Mouse (Mus musculus): ENCODE measurements around the gene Scarf1. TPM values are rescaled to one million over a fixed set of nuclear protein-coding genes. Genes with fewer than 3 reads are reported as not detected.

The Scarf1 gene
- polyA plus RNA-seq, 1 experiment from 2014 or later: 7.1 TPM

DNA sequence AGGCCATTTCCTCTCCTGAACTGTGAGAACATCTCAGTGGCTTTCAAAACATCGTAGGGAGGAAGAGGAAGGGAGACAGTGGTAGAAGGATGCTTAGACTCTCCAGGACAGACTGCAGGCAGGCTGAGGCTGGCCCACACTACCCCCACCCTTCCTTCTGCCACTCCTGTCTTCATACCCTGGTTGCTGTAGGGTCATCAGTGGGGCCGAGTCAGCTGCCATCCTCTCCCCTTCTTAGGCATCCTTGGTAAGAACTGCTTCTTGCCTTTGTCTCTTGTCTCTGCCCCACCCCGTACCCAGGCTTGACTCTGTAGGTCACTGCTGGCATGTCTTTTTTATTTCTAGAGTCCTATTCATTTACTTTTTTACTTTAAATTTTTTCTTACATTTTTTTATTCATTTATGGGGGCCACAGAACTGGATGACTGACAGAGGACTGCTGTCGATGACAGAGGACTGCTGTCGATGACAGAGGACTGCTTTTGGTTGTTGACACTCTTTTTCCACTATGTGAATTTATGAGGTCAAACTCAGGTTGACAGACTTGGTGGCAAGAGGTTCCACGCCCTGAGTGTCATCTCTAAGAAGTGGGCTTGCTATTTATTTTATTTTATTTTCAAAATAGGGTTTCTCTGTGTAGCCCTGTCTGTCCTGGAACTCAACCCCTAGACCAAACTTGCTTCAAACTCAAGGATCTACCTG lies 20.1 kb downstream of the Scarf1 start:
- no peak overlapping the region for H3K9ac ChIP-seq
- ATAC-seq (ENCODE audit: insufficient number of reproducible peaks, low FRiP score, low TSS enrichment, low read depth): no peak
- H3K27ac ChIP-seq: no peak overlapping the region
- H3K4me3 ChIP-seq: no peak overlapping the region
- peaks cover 24% of the 10 kb centered on the region for H3K4me1 ChIP-seq
- no peaks in the 10 kb centered on the region for H3K36me3 ChIP-seq
- H3K4me2 ChIP-seq: no peak overlapping the region
- no peaks in the 10 kb centered on the region for H3K27me3 ChIP-seq
- no peaks in the 10 kb centered on the region for H3K9me3 ChIP-seq
- 74% methylated on average over 6 of the region's 6 CpGs for WGBS

DNA sequence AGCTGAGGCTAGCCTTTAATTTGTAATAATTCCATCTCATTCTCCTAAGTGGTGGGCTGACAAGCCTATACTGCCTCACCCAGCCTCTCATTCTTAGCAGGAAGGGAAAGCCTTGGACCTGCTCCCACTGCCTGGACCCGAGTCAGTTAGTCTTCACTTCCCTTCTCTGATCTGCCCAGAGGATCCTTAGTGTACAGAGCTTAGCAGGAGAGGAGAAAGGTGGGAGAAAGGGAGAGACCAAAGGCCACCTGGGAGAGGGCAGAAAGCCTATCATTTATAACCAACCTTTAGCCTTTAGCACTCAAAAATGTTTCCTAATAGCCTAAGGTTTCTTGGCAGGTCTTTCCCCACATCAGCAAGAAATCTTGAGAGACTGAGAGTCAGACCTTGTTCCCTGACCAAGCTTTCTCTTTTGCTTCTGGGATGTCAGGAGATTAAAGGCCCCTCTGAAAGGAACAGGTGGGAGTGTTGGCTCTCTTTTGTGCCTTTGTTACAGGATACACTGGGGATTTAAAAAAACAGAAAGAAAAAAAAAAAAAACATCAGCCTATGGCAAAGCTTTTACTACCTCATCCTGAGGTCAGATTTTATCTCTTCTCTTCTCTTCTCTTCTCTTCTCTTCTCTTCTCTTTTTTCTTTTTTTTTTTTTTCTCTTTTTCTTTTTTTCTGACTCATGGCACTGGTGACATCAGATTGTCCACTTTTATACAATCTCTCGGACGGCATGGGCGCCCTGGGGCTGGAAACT lies 21.1 kb downstream of the Scarf1 start:
- 69% methylated on average over 4 of the region's 4 CpGs for WGBS
- Histone ChIP-seq H3K27me3 (no peaks in the 10 kb centered on the region), H3K4me2 (no peak overlapping the region)

DNA sequence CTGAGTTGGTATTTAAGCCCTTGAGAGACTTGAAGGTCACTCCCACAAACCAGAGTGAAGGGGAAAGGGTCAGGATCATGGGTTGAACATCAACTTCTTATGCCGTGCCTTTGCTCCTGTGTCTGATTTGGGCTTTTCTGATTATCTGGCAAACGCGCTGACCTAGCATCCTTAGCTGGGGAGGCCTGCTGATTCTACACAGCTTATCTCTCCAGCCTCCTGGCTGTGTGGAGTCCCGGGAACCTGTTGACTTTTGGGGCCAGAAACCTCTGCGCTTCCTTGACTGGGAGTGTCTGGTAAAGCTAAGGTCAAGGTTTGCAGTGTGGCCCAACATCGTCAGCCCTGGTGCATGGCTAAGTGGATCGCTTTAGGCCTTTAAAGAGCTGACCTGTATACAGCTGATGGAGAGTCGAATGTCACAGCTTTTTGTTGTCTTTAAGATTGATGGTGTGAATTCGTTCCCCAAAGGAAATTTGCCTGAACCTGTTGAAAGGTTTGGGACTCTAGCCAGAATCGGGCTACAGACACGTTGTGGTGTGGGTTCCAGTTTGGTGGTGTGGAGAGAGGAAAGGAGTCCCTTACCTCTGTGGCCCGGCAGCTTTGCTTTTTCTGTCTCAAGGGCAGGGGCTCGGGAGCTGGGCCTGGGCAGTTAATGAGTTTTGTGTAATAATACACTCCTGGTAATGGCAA lies 21.9 kb downstream of the Scarf1 start:
- H3K27ac ChIP-seq: no peak overlapping the region
- no peaks in the 10 kb centered on the region for H3K36me3 ChIP-seq
- H3K27me3 ChIP-seq: no peaks in the 10 kb centered on the region
- H3K9ac ChIP-seq: no peak overlapping the region
- H3K9me3 ChIP-seq: no peaks in the 10 kb centered on the region
- H3K4me1 ChIP-seq: peaks cover 29% of the 10 kb centered on the region
- WGBS: 45% methylated on average over 13 of the region's 13 CpGs
- ATAC-seq (ENCODE audit: insufficient number of reproducible peaks, low FRiP score, low TSS enrichment, low read depth): no peak
- no peak overlapping the region for H3K4me2 ChIP-seq
- H3K4me3 ChIP-seq: no peak overlapping the region

More for the DNA sequence above, 21.1 kb downstream of the Scarf1 start:
- Histone ChIP-seq H3K36me3 (no peaks in the 10 kb centered on the region), H3K4me3 (no peak overlapping the region), H3K9me3 (no peaks in the 10 kb centered on the region), H3K9ac (no peak overlapping the region), H3K27ac (no peak overlapping the region), H3K4me1 (peaks cover 28% of the 10 kb centered on the region)
- no peak for ATAC-seq (ENCODE audit: insufficient number of reproducible peaks, low FRiP score, low TSS enrichment, low read depth)

DNA sequence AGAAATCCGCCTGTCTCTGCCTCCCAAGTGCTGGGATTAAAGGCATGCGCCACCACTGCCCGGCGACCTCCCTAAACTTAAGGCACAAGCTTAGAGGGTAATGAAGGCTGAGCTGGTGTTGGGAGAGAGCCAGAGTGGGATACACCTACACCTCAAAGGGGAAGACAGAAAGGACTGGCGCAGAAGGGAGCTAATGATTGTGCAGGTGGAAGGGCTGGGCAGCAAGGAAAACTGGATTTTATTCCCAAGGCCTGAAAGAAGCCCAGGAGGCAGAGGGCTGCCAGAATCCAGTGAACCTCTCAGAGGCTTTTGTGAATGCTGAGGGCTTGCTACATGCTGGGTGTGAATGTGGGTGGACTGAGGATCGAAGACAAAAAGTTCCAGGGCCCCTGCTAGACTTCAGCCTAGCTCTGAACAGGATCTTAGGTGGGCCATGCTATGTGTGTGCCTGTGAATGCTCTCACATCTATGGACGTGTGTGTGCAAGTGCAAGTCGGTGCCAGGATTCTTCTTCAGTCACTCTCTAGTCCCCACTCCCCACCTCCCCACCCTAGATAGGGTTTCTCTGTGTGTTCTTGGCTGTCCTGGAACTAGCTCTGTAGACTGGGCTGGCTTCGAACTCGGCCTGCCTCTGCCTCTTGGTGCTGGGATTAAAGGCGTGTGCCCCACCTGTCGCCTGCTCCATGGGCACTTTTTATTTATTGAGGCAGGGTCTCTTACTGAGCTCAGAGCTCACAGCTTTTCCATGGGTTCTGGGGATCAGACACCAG lies 23.1 kb downstream of the Scarf1 start:
- WGBS: 83% methylated on average over 12 of the region's 12 CpGs
- peaks cover 24% of the 10 kb centered on the region for H3K4me1 ChIP-seq
- ATAC-seq (ENCODE audit: insufficient number of reproducible peaks, low FRiP score, low TSS enrichment, low read depth): no peak
- no peak overlapping the region for H3K27ac ChIP-seq
- no peaks in the 10 kb centered on the region for H3K9me3 ChIP-seq
- no peaks in the 10 kb centered on the region for H3K36me3 ChIP-seq
- no peaks in the 10 kb centered on the region for H3K27me3 ChIP-seq
- no peak overlapping the region for H3K9ac ChIP-seq
- no peak overlapping the region for H3K4me2 ChIP-seq
- H3K4me3 ChIP-seq: no peak overlapping the region

DNA sequence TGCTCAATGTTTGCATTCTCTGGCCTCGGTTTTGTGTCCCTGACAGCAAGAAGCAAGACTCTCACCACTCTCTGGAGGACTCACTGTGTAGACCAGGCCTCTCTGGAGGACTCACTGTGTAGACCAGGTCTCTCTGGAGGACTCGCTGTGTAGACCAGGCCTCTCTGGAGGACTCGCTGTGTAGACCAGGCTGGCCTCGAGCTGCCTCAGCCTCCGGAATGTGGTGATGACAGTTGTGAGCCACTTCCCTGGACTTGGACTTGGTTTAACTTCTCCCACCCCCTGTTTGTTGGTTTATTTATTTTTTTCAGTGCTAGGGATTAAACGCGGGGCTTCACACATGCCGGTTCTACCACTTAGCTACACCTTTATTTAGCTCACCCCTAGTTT lies 23.7 kb downstream of the Scarf1 start:
- H3K27me3 ChIP-seq: no peaks in the 10 kb centered on the region
- no peak overlapping the region for H3K4me2 ChIP-seq
- H3K4me1 ChIP-seq: peaks cover 23% of the 10 kb centered on the region
- H3K9me3 ChIP-seq: no peaks in the 10 kb centered on the region
- WGBS: 85% methylated on average over 8 of the region's 8 CpGs
- no peaks in the 10 kb centered on the region for H3K36me3 ChIP-seq
- H3K27ac ChIP-seq: no peak overlapping the region
- no peak overlapping the region for H3K9ac ChIP-seq
- ATAC-seq (ENCODE audit: insufficient number of reproducible peaks, low FRiP score, low TSS enrichment, low read depth): no peak
- no peak overlapping the region for H3K4me3 ChIP-seq

DNA sequence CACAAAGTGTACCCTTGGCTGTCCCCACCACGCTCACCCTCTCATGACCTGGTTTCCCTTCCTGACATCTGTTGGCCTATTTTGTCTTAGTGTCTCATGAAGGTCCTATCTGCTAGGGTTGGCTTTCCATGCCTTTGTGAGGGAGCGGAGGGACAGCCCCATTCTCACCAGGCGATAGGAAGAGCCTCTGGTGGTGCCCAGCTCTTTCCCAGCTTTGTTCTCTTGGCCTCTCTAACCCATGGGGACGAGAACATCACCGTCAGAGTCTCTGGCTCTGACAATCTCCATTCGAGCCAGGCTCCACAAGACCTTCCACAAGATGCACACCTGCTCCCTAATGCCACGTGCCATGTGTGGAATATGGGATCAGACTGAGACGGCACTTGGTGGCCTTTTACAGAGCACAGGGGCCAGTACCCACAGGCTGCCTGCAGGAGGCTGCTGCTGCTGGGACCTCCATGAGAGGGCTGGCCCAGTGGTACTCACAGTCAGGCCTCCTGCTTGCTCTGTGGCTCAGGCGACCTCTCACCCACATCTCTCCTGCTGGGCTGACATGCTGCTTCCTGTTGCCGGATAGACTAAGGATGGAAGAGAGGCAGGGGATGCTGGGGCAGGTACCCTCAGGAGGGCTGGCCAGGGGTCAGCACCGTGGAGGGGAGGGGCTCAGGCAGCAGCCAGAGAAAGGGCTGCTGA lies 24.3 kb downstream of the Scarf1 start:
- no peak for ATAC-seq (ENCODE audit: insufficient number of reproducible peaks, low FRiP score, low TSS enrichment, low read depth)
- H3K9me3 ChIP-seq: no peaks in the 10 kb centered on the region
- WGBS: 49% methylated on average over 11 of the region's 11 CpGs
- no peaks in the 10 kb centered on the region for H3K36me3 ChIP-seq
- H3K27ac ChIP-seq: peak overlapping the region; percentile 18; the same call in 1 of the 2 replicates
- H3K9ac ChIP-seq: no peak overlapping the region
- H3K4me2 ChIP-seq: no peak overlapping the region
- no peaks in the 10 kb centered on the region for H3K27me3 ChIP-seq
- H3K4me1 ChIP-seq: peaks cover 17% of the 10 kb centered on the region
- no peak overlapping the region for H3K4me3 ChIP-seq

DNA sequence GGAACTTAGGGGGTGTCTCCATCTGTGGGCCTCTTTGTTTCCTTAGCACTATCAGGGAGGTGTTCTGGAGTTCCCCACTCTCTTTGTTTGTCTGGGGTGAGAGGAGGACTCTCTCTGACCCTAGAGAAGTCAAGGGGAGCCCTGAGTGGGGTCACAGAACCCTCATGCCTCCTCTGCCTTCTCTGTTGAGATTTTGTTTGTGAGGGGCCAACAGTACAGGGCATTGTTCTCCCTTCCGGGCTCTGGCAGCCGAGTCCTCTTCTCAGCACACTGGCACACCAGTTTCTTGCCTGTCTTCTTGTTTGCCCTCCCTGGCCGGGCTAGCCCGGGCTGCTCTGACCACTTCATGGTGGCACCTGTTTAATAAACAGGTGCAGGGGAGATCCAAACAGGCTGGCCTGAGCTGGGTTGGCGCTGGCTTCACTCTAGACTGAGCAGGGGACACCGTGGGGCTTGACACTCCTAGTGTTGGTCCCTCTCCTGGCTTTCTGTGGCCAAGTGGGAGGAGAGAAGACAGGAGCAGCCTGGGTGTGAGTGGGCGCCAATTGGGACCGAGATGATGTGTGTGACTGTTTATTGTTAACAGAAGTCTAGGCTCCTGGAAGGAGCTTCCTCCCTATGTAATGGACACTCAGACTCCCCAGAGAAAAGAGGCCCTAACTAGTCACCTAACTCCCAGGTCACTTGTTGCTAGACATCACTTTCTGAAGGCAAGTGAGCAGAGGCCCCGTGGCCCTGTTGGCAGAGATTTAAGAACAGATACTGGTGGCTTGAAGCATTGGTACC lies 25.0 kb downstream of the Scarf1 start:
- H3K9ac ChIP-seq: no peak overlapping the region
- H3K27me3 ChIP-seq: no peaks in the 10 kb centered on the region
- H3K36me3 ChIP-seq: no peaks in the 10 kb centered on the region
- no peak overlapping the region for H3K4me2 ChIP-seq
- H3K4me3 ChIP-seq: no peak overlapping the region
- H3K9me3 ChIP-seq: no peaks in the 10 kb centered on the region
- WGBS: 71% methylated on average over 9 of the region's 9 CpGs
- no peak for ATAC-seq (ENCODE audit: insufficient number of reproducible peaks, low FRiP score, low TSS enrichment, low read depth)
- H3K27ac ChIP-seq: peak overlapping the region; percentile 18; the same call in 1 of the 2 replicates
- peaks cover 15% of the 10 kb centered on the region; the same call in 1 of the 2 replicates for H3K4me1 ChIP-seq

DNA sequence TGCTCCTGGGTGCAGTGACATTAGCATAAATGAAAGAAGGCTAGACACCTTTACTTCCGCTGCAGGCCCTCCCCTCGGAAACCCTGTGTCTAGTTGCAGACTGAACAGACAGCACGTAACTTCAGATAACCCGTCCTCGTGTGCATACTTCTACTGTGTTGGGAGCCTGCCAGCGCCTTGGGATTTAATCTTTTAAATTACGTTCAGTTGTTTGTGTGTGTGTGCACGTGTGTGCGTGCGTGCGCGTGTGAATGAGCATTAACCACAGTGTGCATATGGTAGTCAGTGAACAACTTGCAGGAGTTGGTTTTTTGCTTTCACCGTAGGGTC lies 25.6 kb downstream of the Scarf1 start:
- no peak for ATAC-seq (ENCODE audit: insufficient number of reproducible peaks, low FRiP score, low TSS enrichment, low read depth)
- Histone ChIP-seq H3K4me3 (no peak overlapping the region), H3K27me3 (no peaks in the 10 kb centered on the region), H3K9me3 (no peaks in the 10 kb centered on the region), H3K36me3 (no peaks in the 10 kb centered on the region), H3K4me1 (peaks cover 15% of the 10 kb centered on the region; the same call in 1 of the 2 replicates), H3K27ac (no peak overlapping the region), H3K9ac (no peak overlapping the region), H3K4me2 (no peak overlapping the region)
- 86% methylated on average over 13 of the region's 13 CpGs for WGBS

DNA sequence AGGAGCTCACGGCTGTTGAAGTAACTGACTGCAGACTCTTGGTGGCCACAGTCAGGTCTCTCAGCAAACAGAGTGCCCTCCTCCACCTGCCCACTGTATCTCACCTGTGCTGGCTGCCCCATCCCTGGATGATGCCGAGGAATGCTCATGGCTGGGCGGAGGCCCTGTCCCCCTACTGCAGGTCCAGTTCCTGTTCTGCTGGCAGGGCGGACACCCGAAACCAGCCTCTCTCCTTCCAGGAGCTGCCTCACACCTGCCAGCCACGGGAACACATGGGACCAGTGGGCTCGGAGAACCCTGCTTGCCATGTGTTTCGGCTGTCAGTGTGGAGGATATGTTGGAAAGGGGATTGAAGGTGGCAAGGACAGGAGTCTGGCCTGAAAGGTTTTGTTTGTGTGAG lies 26.9 kb downstream of the Scarf1 start:
- no peak for ATAC-seq (ENCODE audit: insufficient number of reproducible peaks, low FRiP score, low TSS enrichment, low read depth)
- peaks cover 15% of the 10 kb centered on the region; the same call in 1 of the 2 replicates for H3K4me1 ChIP-seq
- no peak overlapping the region for H3K4me3 ChIP-seq
- H3K36me3 ChIP-seq: no peaks in the 10 kb centered on the region
- H3K4me2 ChIP-seq: no peak overlapping the region
- H3K27me3 ChIP-seq: no peaks in the 10 kb centered on the region
- no peaks in the 10 kb centered on the region for H3K9me3 ChIP-seq
- no peak overlapping the region for H3K27ac ChIP-seq
- no peak overlapping the region for H3K9ac ChIP-seq
- 68% methylated on average over 8 of the region's 8 CpGs for WGBS

DNA sequence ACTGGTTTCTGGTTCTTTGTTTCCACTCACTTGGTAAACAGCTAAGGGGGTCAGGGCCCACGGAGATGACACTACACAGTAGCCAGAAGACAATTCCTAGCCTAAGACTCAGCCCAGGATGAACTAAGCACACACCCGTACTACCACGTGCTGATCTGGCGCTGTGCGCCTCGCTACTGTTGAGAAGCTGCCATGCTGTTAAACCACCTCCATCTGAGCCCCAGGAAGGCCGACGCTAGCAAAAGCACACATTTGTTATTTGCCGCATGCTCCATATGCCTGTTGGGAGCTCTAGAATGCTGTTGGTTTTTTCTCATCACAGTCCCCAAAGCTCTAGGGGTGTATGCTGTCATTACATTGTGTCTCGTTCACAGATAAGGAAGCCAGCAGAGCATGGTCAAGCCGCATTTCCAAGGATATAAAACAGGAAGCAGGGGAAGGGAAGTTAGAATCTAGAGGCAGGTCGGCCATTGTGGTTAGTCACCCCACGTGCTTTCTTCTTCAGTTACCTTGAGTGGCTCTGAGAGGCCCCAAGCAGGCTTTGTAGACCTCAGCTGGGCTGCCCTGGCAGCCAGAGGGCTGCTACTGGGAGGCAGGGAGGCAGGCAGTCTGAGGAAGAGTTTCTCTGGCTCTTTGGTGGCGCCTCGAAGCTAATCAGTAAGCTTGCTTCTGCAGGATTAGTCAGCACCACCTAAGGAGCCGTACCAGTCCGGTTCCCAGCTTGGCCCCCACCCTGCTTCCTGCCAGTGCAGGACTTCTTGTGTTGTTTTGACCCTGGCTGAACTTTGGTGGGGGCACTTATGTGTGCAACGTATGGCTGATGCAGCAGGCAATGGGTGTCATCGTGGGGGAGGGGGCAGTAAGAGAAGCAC lies 27.6 kb downstream of the Scarf1 start:
- H3K9me3 ChIP-seq: no peaks in the 10 kb centered on the region
- H3K27ac ChIP-seq: no peak overlapping the region
- no peaks in the 10 kb centered on the region for H3K27me3 ChIP-seq
- no peak overlapping the region for H3K4me3 ChIP-seq
- no peak overlapping the region for H3K9ac ChIP-seq
- ATAC-seq (ENCODE audit: insufficient number of reproducible peaks, low FRiP score, low TSS enrichment, low read depth): no peak
- H3K4me1 ChIP-seq: peaks cover 15% of the 10 kb centered on the region; the same call in 1 of the 2 replicates
- 76% methylated on average over 19 of the region's 19 CpGs for WGBS
- H3K4me2 ChIP-seq: no peak overlapping the region
- H3K36me3 ChIP-seq: no peaks in the 10 kb centered on the region
